Mouse (Mus musculus): ENCODE measurements at regions not wholly inside any gene's neighbourhood (a gene's known extent, or its start where the extent isn't known, plus 50 kb on each side); places are given as distances from the start of the nearest gene placed in this dataset.

DNA sequence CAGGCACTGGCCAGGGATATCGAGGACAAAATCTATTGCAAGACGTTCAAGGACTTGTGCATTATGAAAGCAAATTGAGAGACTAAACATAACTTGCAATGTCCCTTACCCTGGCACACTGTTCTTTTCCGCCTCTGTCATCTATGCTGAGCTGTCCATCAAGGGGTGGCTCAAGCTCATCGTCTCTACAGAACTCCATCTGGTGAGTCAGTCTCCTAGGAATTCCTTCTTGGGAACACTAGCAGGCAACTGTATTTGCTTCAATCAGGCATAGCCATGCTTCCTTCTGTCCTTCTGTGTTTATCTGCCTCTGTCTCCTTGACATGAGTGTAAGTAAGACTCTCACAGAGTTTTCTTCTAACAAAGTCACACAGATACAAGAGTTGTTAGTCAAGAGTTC lies 154.0 kb upstream of the Gpc6 start:
- TF ChIP-seq RCOR1 (conservative IDR thresholded peaks at IDR 0.05; ENCODE audit: low read depth, low read length) (no peak), GABPA (IDR thresholded peaks at IDR 0.05; ENCODE audit: insufficient replicate concordance, low read depth, low read length) (no peak)
- Histone ChIP-seq H3K4me3 (replicated peaks in 1 of 3; ENCODE audit: low read depth in 2 of 3, low read length in 2 of 3, poor library complexity in 1 of 3) (no peak overlapping the region), H3K36me3 (replicated peaks in 1 of 2; ENCODE audit: control insufficient read depth in 1 of 2, insufficient read depth in 1 of 2, low read length in 1 of 2) (no peaks in the 10 kb centered on the region), H3K27me3 (replicated peaks) (no peaks in the 10 kb centered on the region), H3K4me1 (ENCODE audit: control insufficient read depth in 1 of 2, insufficient read depth in 2 of 2) (no peaks in the 10 kb centered on the region), H3K4me2 (ENCODE audit: insufficient read depth, low read depth, poor library complexity, severe bottlenecking) (no peak overlapping the region), H3K79me2 (replicated peaks; ENCODE audit: control insufficient read depth, extremely low read depth, insufficient read depth, poor library complexity, severe bottlenecking) (no peaks in the 10 kb centered on the region), H3K27ac (ENCODE audit: insufficient read depth, low read depth) (no peak overlapping the region), H3K9me3 (replicated peaks; ENCODE audit: low read length) (no peaks in the 10 kb centered on the region), H3K9ac (ENCODE audit: insufficient read depth, low read depth) (no peak overlapping the region)
- in situ Hi-C loops (cut with MboI; ENCODE audit: low pct_ligation_motif_present, low pct_unique_long_range_greater_than_20kb, low sequenced_read_pairs) (no loop called here), dilution Hi-C loops (cut with MboI; ENCODE audit: extremely low pct_ligation_motif_present, extremely low pct_unique_long_range_greater_than_20kb, low sequenced_read_pairs) (no loop called here)
- no peak for DNase-seq (ENCODE audit: extremely low read depth)

GRCm38 (mm10) chr14:116771671-116772070 lies 153.4 kb upstream of the Gpc6 start:
- Histone ChIP-seq H3K79me2 (replicated peaks; ENCODE audit: control insufficient read depth, extremely low read depth, insufficient read depth, poor library complexity, severe bottlenecking) (no peaks in the 10 kb centered on the region), H3K27me3 (replicated peaks) (no peaks in the 10 kb centered on the region), H3K36me3 (replicated peaks in 1 of 2; ENCODE audit: control insufficient read depth in 1 of 2, insufficient read depth in 1 of 2, low read length in 1 of 2) (no peaks in the 10 kb centered on the region), H3K4me1 (ENCODE audit: control insufficient read depth in 1 of 2, insufficient read depth in 2 of 2) (no peaks in the 10 kb centered on the region), H3K4me2 (ENCODE audit: insufficient read depth, low read depth, poor library complexity, severe bottlenecking) (no peak overlapping the region), H3K27ac (ENCODE audit: insufficient read depth, low read depth) (no peak overlapping the region), H3K9ac (ENCODE audit: insufficient read depth, low read depth) (no peak overlapping the region), H3K4me3 (replicated peaks in 1 of 3; ENCODE audit: low read depth in 2 of 3, low read length in 2 of 3, poor library complexity in 1 of 3) (no peak overlapping the region), H3K9me3 (replicated peaks; ENCODE audit: low read length) (no peaks in the 10 kb centered on the region)
- DNase-seq (ENCODE audit: extremely low read depth), result no peak
- dilution Hi-C loops (cut with MboI; ENCODE audit: extremely low pct_ligation_motif_present, extremely low pct_unique_long_range_greater_than_20kb, low sequenced_read_pairs) (no loop called here), in situ Hi-C loops (cut with MboI; ENCODE audit: low pct_ligation_motif_present, low pct_unique_long_range_greater_than_20kb, low sequenced_read_pairs) (no loop called here)
- TF ChIP-seq MAX (IDR thresholded peaks at IDR 0.05; ENCODE audit: low read length) (no peak), MYC (IDR thresholded peaks at IDR 0.05; ENCODE audit: low read depth, low read length) (no peak), UBTF (IDR thresholded peaks at IDR 0.05; ENCODE audit: low read depth, low read length) (no peak), NRF1 (IDR thresholded peaks at IDR 0.05; ENCODE audit: low read depth, low read length) (no peak), E2F4 (IDR thresholded peaks at IDR 0.05; ENCODE audit: insufficient replicate concordance, low read depth, low read length) (no peak), ELF1 (IDR thresholded peaks at IDR 0.05; ENCODE audit: low read depth, low read length) (no peak), MXI1 (IDR thresholded peaks at IDR 0.05; ENCODE audit: low read depth, low read length) (no peak), TCF12 (IDR thresholded peaks at IDR 0.05; ENCODE audit: low read depth, low read length) (no peak), CHD2 (IDR thresholded peaks at IDR 0.05; ENCODE audit: low read length) (no peak), EP300 (IDR thresholded peaks at IDR 0.05; ENCODE audit: low read length) (no peak), JUN (IDR thresholded peaks at IDR 0.05; ENCODE audit: insufficient read depth, low read depth, low read length) (no peak), SMC3 (IDR thresholded peaks at IDR 0.05; ENCODE audit: low read depth, low read length) (no peak), RCOR1 (conservative IDR thresholded peaks at IDR 0.05; ENCODE audit: low read depth, low read length) (no peak)

GRCm38 (mm10) chr14:116779661-116780060 lies 145.5 kb upstream of the Gpc6 start:
- no peak overlapping the region for H3K4me2 ChIP-seq (ENCODE audit: insufficient read depth, low read depth, poor library complexity, severe bottlenecking)
- in situ Hi-C loops (cut with MboI; ENCODE audit: low pct_ligation_motif_present, low pct_unique_long_range_greater_than_20kb, low sequenced_read_pairs) (no loop called here), dilution Hi-C loops (cut with MboI; ENCODE audit: extremely low pct_ligation_motif_present, extremely low pct_unique_long_range_greater_than_20kb, low sequenced_read_pairs) (no loop called here)
- no peaks in the 10 kb centered on the region for H3K27me3 ChIP-seq (replicated peaks)
- DNase-seq (ENCODE audit: extremely low read depth), result no peak
- no peaks in the 10 kb centered on the region for H3K36me3 ChIP-seq (replicated peaks in 1 of 2; ENCODE audit: control insufficient read depth in 1 of 2, insufficient read depth in 1 of 2, low read length in 1 of 2)
- H3K9ac ChIP-seq (ENCODE audit: insufficient read depth, low read depth), result no peak overlapping the region
- no peak overlapping the region for H3K27ac ChIP-seq (ENCODE audit: insufficient read depth, low read depth)
- H3K9me3 ChIP-seq (replicated peaks; ENCODE audit: low read length), result no peaks in the 10 kb centered on the region
- TF ChIP-seq BHLHE40 (IDR thresholded peaks at IDR 0.05; ENCODE audit: low read depth, low read length) (no peak), KAT2A (IDR thresholded peaks at IDR 0.05; ENCODE audit: insufficient replicate concordance, low read length) (no peak), NRF1 (IDR thresholded peaks at IDR 0.05; ENCODE audit: low read depth, low read length) (no peak), POLR2AphosphoS2 (IDR thresholded peaks at IDR 0.05; ENCODE audit: low read depth, low read length) (no peak), E2F4 (IDR thresholded peaks at IDR 0.05; ENCODE audit: insufficient replicate concordance, low read depth, low read length) (no peak), USF2 (conservative IDR thresholded peaks at IDR 0.05; ENCODE audit: low read depth, low read length) (no peak), MYC (IDR thresholded peaks at IDR 0.05; ENCODE audit: low read depth, low read length) (no peak), EP300 (IDR thresholded peaks at IDR 0.05; ENCODE audit: low read length) (no peak), MAX (IDR thresholded peaks at IDR 0.05; ENCODE audit: low read length) (no peak)
- no peaks in the 10 kb centered on the region for H3K79me2 ChIP-seq (replicated peaks; ENCODE audit: control insufficient read depth, extremely low read depth, insufficient read depth, poor library complexity, severe bottlenecking)
- no peaks in the 10 kb centered on the region for H3K4me1 ChIP-seq (ENCODE audit: control insufficient read depth in 1 of 2, insufficient read depth in 2 of 2)
- no peak overlapping the region for H3K4me3 ChIP-seq (replicated peaks in 1 of 3; ENCODE audit: low read depth in 2 of 3, low read length in 2 of 3, poor library complexity in 1 of 3)
